Mouse (Mus musculus) telencephalon, adult 2 months (tissue): Measurements from ENCODE around the gene Luzp2.
"Not testable (repeated sequence)": the region's sequence is repeated elsewhere in the genome, so short reads cannot be mapped to it uniquely, and the experiment has no call there.

Source experiments
- DNase-seq: peaks from one replicate; pipeline ENCODE4 v3.0.0-alpha.2; 2011; ENCODE audit warnings: low read depth, low spot score

Gene Luzp2

GRCm38 (mm10) chr7:55000397-55000796 is 165.1 kb downstream of the Luzp2 start:
- no peak for DNase-seq

- no peak for DNase-seq
These were observed 174.0 kb downstream of the Luzp2 start for GRCm38 (mm10) chr7:55009173-55009771.

- not testable (repeated sequence) for DNase-seq
These were observed 298.6 kb downstream of the Luzp2 start for GRCm38 (mm10) chr7:55133850-55134249.

- DNase-seq = no peak
These were observed 353.6 kb downstream of the Luzp2 start for GRCm38 (mm10) chr7:55188927-55189326.

- peak; percentile 78 for DNase-seq
These were observed 354.2 kb downstream of the Luzp2 start for GRCm38 (mm10) chr7:55189496-55189895.

- DNase-seq = no peak
These were observed 355.4 kb downstream of the Luzp2 start for GRCm38 (mm10) chr7:55190655-55191054.

- peak; percentile 31 for DNase-seq
These were observed 363.5 kb downstream of the Luzp2 start for GRCm38 (mm10) chr7:55198806-55199205.

GRCm38 (mm10) chr7:55222997-55223396 is 387.7 kb downstream of the Luzp2 start:
- no peak for DNase-seq

GRCm38 (mm10) chr7:55229407-55229806 is 394.1 kb downstream of the Luzp2 start:
- DNase-seq = no peak
